Mouse (Mus musculus) spleen, adult 2 months (tissue): Measurements from ENCODE around the gene Tmem120a. TPM values are rescaled to one million over a fixed set of nuclear protein-coding genes. Genes with fewer than 3 reads are reported as not detected.

Experiments
- DNase-seq, 2 experiments: peaks; one replicate each; pipeline versions ENCODE4 v3.0.0 to v3.0.0-alpha.2; 2012 to 2021; ENCODE audit warnings: low spot score in 2 of 2, low read depth in 1 of 2
- H3K27ac ChIP-seq: fragments of 200-500 bp; 2 replicates; pipeline ENCODE4 v1.5.1; 2012; ENCODE audit warnings: low read length, inconsistent platforms; ENCODE audit not compliant: insufficient read depth
- H3K27me3 ChIP-seq: fragments of 200-500 bp; 2 replicates; pipeline ENCODE4 v1.6.1; 2012; ENCODE audit warnings: mild to moderate bottlenecking, moderate library complexity, low read length, inconsistent platforms; ENCODE audit not compliant: control insufficient read depth, insufficient read depth
- H3K36me3 ChIP-seq: fragments of 200-500 bp; 2 replicates; pipeline ENCODE4 v1.6.1; 2012; ENCODE audit warnings: mild to moderate bottlenecking, low read length, inconsistent platforms; ENCODE audit not compliant: control insufficient read depth, insufficient read depth
- H3K4me1 ChIP-seq: fragments of 200-500 bp; 2 replicates; pipeline ENCODE4 v1.6.1; 2011; ENCODE audit warnings: inconsistent platforms; ENCODE audit not compliant: control insufficient read depth, insufficient read depth, insufficient read length
- H3K4me3 ChIP-seq: fragments of 200-500 bp; 2 replicates; pipeline ENCODE4 v1.5.1; 2011; ENCODE audit warnings: mild to moderate bottlenecking, inconsistent platforms; ENCODE audit not compliant: insufficient read depth, insufficient read length; ENCODE audit errors: extremely low read depth
- CTCF ChIP-seq: fragments of 200-500 bp; IDR thresholded peaks from 2 replicates; pipeline ENCODE4 v1.5.1; 2011; ENCODE audit warnings: mild to moderate bottlenecking, inconsistent platforms; ENCODE audit not compliant: insufficient read depth, insufficient read length, insufficient replicate concordance; ENCODE audit errors: extremely low read depth
- POLR2A ChIP-seq: fragments of 200-500 bp; IDR thresholded peaks from 2 replicates; pipeline ENCODE4 v1.6.1; 2011; ENCODE audit warnings: low read depth, low read length, inconsistent platforms
- WGBS: fragments of 180-500 bp; shearing (Covaris S2); methylation state at CpG from one replicate; pipeline ENCODE4 v1.1.7; 2018; 5-methylcytosine and 5-hydroxymethylcytosine counted together
- polyA plus RNA-seq: library from polyadenylated mRNA; depleted of rRNA; stranded (reverse); fragments of >200 nt; gene quantifications from 2 replicates; pipeline ENCODE4 v1.2.3, GENCODE M21; 2012; rRNA removed

Tmem120a gene
- polyA plus RNA-seq, 1 experiment = 16.1 TPM

DNA sequence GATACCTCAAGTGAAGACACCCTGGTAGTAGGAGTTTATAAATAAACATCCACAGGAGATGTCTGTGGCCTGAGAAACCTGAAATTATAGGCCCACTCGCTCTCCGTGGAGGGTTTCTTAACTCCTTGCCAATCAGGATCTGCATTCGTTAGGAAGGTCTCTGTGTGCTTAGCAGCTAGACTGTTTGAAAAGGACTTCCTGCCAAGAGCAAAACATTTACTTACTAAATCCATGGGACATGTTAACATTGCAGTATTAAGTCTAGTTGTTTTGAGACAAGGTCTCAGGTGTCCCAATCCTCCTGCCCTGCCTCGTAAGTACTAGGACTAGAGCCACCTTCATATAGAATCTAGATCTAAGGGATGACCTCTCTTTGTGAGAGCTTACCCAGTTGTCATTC lies 53.0 kb downstream of the Tmem120a start:
- Histone ChIP-seq H3K4me3 (no peak overlapping the region), H3K27me3 (no peaks in the 10 kb centered on the region), H3K36me3 (no peaks in the 10 kb centered on the region), H3K4me1 (peaks cover 6% of the 10 kb centered on the region; the same call in 1 of the 2 replicates), H3K27ac (no peak overlapping the region)
- TF ChIP-seq CTCF (no peak), POLR2A (no peak)
- WGBS = 75% methylated on average over 4 of the region's 4 CpGs
- DNase-seq = no peak

DNA sequence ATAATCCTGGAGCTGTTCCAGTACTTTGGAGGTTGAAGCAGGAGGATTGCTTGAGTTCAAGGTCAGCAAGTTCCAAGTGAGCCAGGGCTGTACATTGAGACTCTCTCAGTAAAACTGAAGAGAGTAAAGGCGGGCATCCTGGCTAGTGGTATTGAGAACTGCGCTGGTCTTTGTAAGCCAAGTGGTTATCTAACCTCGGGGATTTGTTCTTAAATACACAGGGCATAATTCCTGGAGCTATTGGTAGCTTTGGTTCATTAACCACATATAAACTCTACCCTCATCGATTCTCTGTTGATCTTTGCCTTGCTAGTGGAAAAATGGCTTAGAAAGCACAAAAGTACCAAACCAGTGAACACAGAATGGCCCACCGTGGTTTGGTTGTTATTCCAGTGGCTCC lies 53.8 kb downstream of the Tmem120a start:
- DNase-seq = no peak
- H3K4me1 ChIP-seq = peaks cover 9% of the 10 kb centered on the region; the same call in 1 of the 2 replicates
- TF ChIP-seq POLR2A (no peak), CTCF (no peak)
- WGBS = 64% methylated on average over 5 of the region's 5 CpGs
- H3K4me3 ChIP-seq = no peak overlapping the region
- H3K36me3 ChIP-seq = no peaks in the 10 kb centered on the region
- H3K27me3 ChIP-seq = no peaks in the 10 kb centered on the region
- no peak overlapping the region for H3K27ac ChIP-seq

Other genes with a start within 250 kb of the Tmem120a start
- gene Hip1, start 199.3 kb downstream of the Tmem120a start, polyA plus RNA-seq = 18.3 and 21.8 TPM in 2 replicates
- gene Ccl26, start 180.9 kb downstream of the Tmem120a start, polyA plus RNA-seq = not detected in 2 replicates
- 1.0 and 2.8 TPM in 2 replicates for gene Ccl24, start 171.4 kb downstream of the Tmem120a start, polyA plus RNA-seq
- 23.5 and 25.2 TPM in 2 replicates for gene Rhbdd2, start 111.8 kb downstream of the Tmem120a start, polyA plus RNA-seq
- 50.8 and 56.2 TPM in 2 replicates for gene Por, start 74.4 kb downstream of the Tmem120a start, polyA plus RNA-seq
- not detected in 2 replicates for gene Styxl1, start 33.9 kb upstream of the Tmem120a start, polyA plus RNA-seq
- 200 and 320 TPM in 2 replicates for gene Mdh2, start 34.0 kb upstream of the Tmem120a start, polyA plus RNA-seq
- gene Srrm3, start 62.4 kb upstream of the Tmem120a start, polyA plus RNA-seq = 0.05 and 0.06 TPM in 2 replicates
- 34.0 and 70.5 TPM in 2 replicates for gene Hspb1, start 143.5 kb upstream of the Tmem120a start, polyA plus RNA-seq
- 40.9 and 50.0 TPM in 2 replicates for gene Ywhag, start 190.2 kb upstream of the Tmem120a start, polyA plus RNA-seq
- gene Ssc4d, start 230.1 kb upstream of the Tmem120a start, polyA plus RNA-seq = 2.0 and 2.4 TPM in 2 replicates
- not detected in 2 replicates for gene Zp3, start 235.7 kb upstream of the Tmem120a start, polyA plus RNA-seq